Mouse (Mus musculus) liver, embryonic 13.5 days (tissue): ENCODE measurements around the gene Klf16. TPM values are rescaled to one million over a fixed set of nuclear protein-coding genes. Genes with fewer than 3 reads are reported as not detected.

Experiments
- ATAC-seq: fragments of 200-750 bp; cut with Nextera tagmentation; 2 replicates; pipeline ENCODE4 v1.8.0; 2017; ENCODE audit warnings: low read depth, mild to moderate bottlenecking, moderate number of reproducible peaks, moderate library complexity
- DNase-seq: peaks from one replicate; pipeline ENCODE4 v3.0.0; 2022
- H3K27ac ChIP-seq: fragments of 300-500 bp; sonication (generic); 2 replicates; pipeline ENCODE4 v1.5.1; 2015; ENCODE audit warnings: moderate library complexity, mild to moderate bottlenecking, inconsistent platforms
- H3K27me3 ChIP-seq: fragments of 300-500 bp; sonication (generic); 2 replicates; pipeline ENCODE4 v1.6.1; 2015; ENCODE audit warnings: mild to moderate bottlenecking, inconsistent platforms
- H3K36me3 ChIP-seq: fragments of 300-500 bp; sonication (generic); 2 replicates; pipeline ENCODE4 v1.6.1; 2015; ENCODE audit warnings: mild to moderate bottlenecking, inconsistent platforms
- H3K4me1 ChIP-seq: fragments of 300-500 bp; sonication (generic); replicated peaks from 2 replicates; pipeline ENCODE4 v1.6.1; 2015; ENCODE audit warnings: inconsistent platforms
- H3K4me2 ChIP-seq: fragments of 300-500 bp; sonication (generic); 2 replicates; pipeline ENCODE4 v1.6.1; 2015; ENCODE audit warnings: inconsistent platforms, mild to moderate bottlenecking, moderate library complexity
- H3K4me3 ChIP-seq: fragments of 300-500 bp; sonication (generic); replicated peaks from 2 replicates; pipeline ENCODE4 v1.5.1; 2015; ENCODE audit warnings: mild to moderate bottlenecking, inconsistent platforms
- H3K9ac ChIP-seq: fragments of 300-500 bp; sonication (generic); 2 replicates; pipeline ENCODE4 v1.6.1; 2015; ENCODE audit warnings: mild to moderate bottlenecking, inconsistent platforms
- H3K9me3 ChIP-seq: fragments of 300-500 bp; sonication (generic); replicated peaks from 2 replicates; pipeline ENCODE4 v1.6.1; 2016; ENCODE audit warnings: inconsistent platforms
- WGBS: fragments of 180-500 bp; shearing (Covaris S2); methylation state at CpG from one replicate; pipeline ENCODE4 v1.1.7; 2015; ENCODE audit not compliant: insufficient replicate concordance; 5-methylcytosine and 5-hydroxymethylcytosine counted together
- polyA plus RNA-seq: library from polyadenylated mRNA; unstranded; fragments of >200 nt; fragmentation: Nextera tagmentation; extraction: Ambion mirVana; gene quantifications from 2 replicates; pipeline ENCODE4 v1.2.1, GENCODE M21; 2015

Gene Klf16
- polyA plus RNA-seq, 1 experiment from 2014 or later: 14.1 TPM

- Histone ChIP-seq H3K36me3 (peaks cover 24% of the 10 kb centered on the region), H3K27ac (peak overlapping the region; percentile 98), H3K9ac (peak overlapping the region; percentile 72), H3K27me3 (no peaks in the 10 kb centered on the region), H3K9me3 (no peaks in the 10 kb centered on the region), H3K4me1 (peaks cover 71% of the 10 kb centered on the region), H3K4me3 (peak overlapping the region; percentile 41), H3K4me2 (peak overlapping the region; percentile 77)
- DNase-seq (peak; percentile 84), ATAC-seq (peak; percentile 93)
- 14% methylated on average over 8 of the region's 8 CpGs for WGBS
Measured at GRCm38 (mm10) chr10:80553575-80553974, 23.5 kb downstream of the Klf16 start.

DNA sequence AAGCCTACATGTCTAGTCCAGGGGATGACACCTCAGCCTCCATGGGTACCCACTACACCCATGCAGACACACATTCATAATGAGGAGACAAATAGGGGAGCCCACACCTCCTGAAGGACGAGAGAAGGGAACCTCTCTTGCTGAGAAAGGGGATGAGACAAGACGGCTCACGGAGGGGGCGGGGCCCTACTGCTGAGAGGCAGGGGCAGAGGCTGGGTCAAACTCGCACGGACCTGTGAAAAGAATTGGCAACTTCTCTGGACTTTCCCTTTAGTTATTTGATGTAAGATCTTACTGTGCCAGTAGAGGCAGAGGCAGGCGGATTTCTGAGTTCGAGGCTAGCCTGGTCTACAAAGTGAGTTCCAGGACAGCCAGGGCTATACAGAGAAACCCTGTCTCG lies 24.8 kb downstream of the Klf16 start:
- peaks cover 71% of the 10 kb centered on the region for H3K4me1 ChIP-seq
- H3K9me3 ChIP-seq: no peaks in the 10 kb centered on the region
- no peak for ATAC-seq
- peak overlapping the region; percentile 72 for H3K9ac ChIP-seq
- 61% methylated on average over 9 of the region's 9 CpGs for WGBS
- no peak overlapping the region for H3K4me3 ChIP-seq
- H3K27me3 ChIP-seq: no peaks in the 10 kb centered on the region
- DNase-seq: no peak
- H3K27ac ChIP-seq: peak overlapping the region; percentile 98
- no peak overlapping the region for H3K4me2 ChIP-seq
- peaks cover 36% of the 10 kb centered on the region for H3K36me3 ChIP-seq

DNA sequence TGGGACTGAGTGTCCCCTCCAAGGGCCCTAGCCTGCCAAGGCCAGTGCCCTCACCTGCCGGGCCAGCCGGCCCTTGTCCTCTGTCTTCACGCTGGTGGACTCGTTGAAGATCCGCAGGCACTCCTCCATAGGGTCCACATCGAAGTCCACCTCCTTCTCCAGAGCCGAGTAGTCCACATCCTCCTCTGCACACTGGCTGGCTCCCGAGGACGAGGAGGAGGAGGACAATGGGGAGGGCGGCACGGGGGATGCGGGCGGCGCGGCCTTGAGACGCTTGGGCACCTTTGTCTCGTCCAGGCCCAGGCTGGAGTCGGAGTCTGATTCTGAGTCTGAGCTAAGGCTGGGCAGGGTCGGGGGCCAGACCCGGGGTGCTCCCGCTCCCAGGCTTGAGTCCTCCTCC lies 27.8 kb downstream of the Klf16 start:
- 87% methylated on average over 21 of the region's 21 CpGs for WGBS

DNA sequence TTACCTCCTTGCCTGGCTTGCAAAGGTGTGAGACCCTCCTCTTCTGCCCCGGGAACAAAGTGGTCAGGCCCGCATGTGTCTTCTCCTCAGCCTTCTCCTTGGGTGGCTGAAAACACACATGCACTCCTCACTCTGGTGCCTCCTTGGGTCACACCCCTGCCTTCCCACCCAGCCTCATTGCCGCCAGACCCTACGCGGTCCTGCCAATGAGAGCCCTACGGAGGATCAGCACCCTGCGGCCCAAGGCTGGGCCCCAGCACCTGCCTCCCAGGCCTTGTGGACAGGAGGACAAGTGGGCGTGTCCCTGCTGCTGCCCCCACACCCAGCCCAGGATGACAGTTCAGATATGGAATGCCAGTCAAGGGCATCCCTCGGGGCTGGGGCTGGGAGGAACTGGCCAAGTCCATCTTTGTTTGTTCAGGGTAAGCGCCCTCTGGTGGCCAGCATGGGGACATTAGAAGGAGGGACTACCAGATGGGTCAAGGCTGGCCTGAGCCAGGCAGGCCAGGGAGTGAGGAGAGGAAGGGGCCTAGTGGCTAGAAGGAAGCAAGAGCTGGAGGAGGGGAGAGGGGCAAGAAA lies 28.6 kb downstream of the Klf16 start:
- WGBS: 66% methylated on average over 10 of the region's 10 CpGs
- Histone ChIP-seq H3K4me3 (no peak overlapping the region), H3K4me1 (peaks cover 60% of the 10 kb centered on the region), H3K9ac (0 out of 2 replicates have a peak overlapping the region, but pooled peaks have one; percentile 60), H3K9me3 (no peaks in the 10 kb centered on the region), H3K27me3 (no peaks in the 10 kb centered on the region), H3K27ac (peak overlapping the region; percentile 90), H3K36me3 (peaks cover 75% of the 10 kb centered on the region), H3K4me2 (no peak overlapping the region)
- ATAC-seq (0 out of 2 replicates have a peak, but pooled peaks have one; percentile 6), DNase-seq (no peak)

More for the DNA sequence above, 27.8 kb downstream of the Klf16 start:
- ATAC-seq (no peak), DNase-seq (no peak)
- H3K36me3 ChIP-seq: peaks cover 67% of the 10 kb centered on the region
- H3K4me3 ChIP-seq: no peak overlapping the region
- no peaks in the 10 kb centered on the region for H3K27me3 ChIP-seq
- H3K4me1 ChIP-seq: peaks cover 67% of the 10 kb centered on the region
- no peak overlapping the region for H3K27ac ChIP-seq
- H3K9me3 ChIP-seq: no peaks in the 10 kb centered on the region
- H3K9ac ChIP-seq: no peak overlapping the region
- H3K4me2 ChIP-seq: no peak overlapping the region

DNA sequence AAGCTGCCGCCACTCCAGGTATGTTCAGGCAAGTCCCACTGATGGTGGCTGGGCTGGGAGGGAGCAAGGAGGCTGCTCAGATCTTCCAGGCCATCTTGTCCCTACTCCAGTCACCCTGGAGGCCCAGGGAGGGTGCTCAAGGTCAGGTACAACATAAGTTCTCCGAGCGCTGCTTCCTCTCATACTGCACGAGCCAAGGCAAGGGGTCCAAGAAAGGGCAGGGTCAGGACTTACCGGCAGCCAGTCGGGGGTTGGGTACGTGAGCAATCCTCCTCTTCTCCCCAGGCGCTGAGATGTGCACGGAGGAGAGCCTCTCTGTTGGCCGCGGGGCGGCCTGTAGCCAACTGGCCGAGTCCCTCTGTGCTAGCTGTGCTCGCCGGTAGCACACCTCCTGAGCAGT lies 29.6 kb downstream of the Klf16 start:
- Histone ChIP-seq H3K9ac (peak overlapping the region; percentile 60), H3K4me2 (peak overlapping the region; percentile 54), H3K9me3 (no peaks in the 10 kb centered on the region), H3K4me1 (peaks cover 50% of the 10 kb centered on the region), H3K27me3 (no peaks in the 10 kb centered on the region), H3K36me3 (peaks cover 85% of the 10 kb centered on the region), H3K27ac (peak overlapping the region; percentile 90), H3K4me3 (0 out of 2 replicates have a peak overlapping the region, but pooled peaks have one; percentile 8)
- 87% methylated on average over 15 of the region's 15 CpGs for WGBS
- ATAC-seq (no peak), DNase-seq (no peak)

GRCm38 (mm10) chr10:80546945-80547344 lies 30.2 kb downstream of the Klf16 start:
- H3K4me2 ChIP-seq: peak overlapping the region; percentile 54
- peaks cover 44% of the 10 kb centered on the region for H3K4me1 ChIP-seq
- peak overlapping the region; percentile 60 for H3K9ac ChIP-seq
- H3K27me3 ChIP-seq: no peaks in the 10 kb centered on the region
- 46% methylated on average over 4 of the region's 4 CpGs for WGBS
- ATAC-seq (peak; percentile 85), DNase-seq (peak; percentile 57)
- peak overlapping the region; percentile 90 for H3K27ac ChIP-seq
- H3K4me3 ChIP-seq: 0 out of 2 replicates have a peak overlapping the region, but pooled peaks have one; percentile 8
- no peaks in the 10 kb centered on the region for H3K9me3 ChIP-seq
- peaks cover 91% of the 10 kb centered on the region for H3K36me3 ChIP-seq

GRCm38 (mm10) chr10:80545590-80545989 lies 31.5 kb downstream of the Klf16 start:
- ATAC-seq (no peak), DNase-seq (no peak)
- no peak overlapping the region for H3K4me3 ChIP-seq
- H3K36me3 ChIP-seq: peaks cover 98% of the 10 kb centered on the region
- H3K27me3 ChIP-seq: no peaks in the 10 kb centered on the region
- no peak overlapping the region for H3K4me2 ChIP-seq
- H3K27ac ChIP-seq: no peak overlapping the region; the same call in 1 of the 2 replicates
- no peak overlapping the region for H3K9ac ChIP-seq
- no peaks in the 10 kb centered on the region for H3K9me3 ChIP-seq
- peaks cover 40% of the 10 kb centered on the region for H3K4me1 ChIP-seq
- 84% methylated on average over 8 of the region's 8 CpGs for WGBS

DNA sequence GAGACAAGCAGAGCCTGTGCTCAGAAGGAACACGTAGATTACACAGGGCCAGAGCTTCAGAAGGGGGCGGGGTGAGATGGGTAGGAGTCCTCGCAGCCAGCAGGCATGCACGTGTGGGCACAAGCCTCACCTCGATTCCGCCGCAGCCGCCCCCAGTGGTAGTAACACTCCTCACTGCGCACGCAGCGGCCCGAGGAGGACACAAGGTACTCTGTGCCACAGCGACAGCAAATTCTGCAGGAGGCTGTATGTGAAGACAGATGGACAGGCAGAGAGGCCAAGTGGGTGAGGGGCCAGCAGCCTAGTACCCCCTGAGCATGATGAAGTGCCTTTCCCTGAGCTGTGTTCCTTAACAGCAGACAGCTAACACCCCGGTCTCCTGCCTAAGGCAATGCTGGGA lies 33.2 kb downstream of the Klf16 start:
- DNase-seq: no peak
- Histone ChIP-seq H3K27ac (no peak overlapping the region), H3K36me3 (peaks cover 81% of the 10 kb centered on the region), H3K27me3 (no peaks in the 10 kb centered on the region), H3K9me3 (no peaks in the 10 kb centered on the region), H3K4me3 (no peak overlapping the region), H3K9ac (no peak overlapping the region), H3K4me1 (peaks cover 51% of the 10 kb centered on the region), H3K4me2 (no peak overlapping the region)
- ATAC-seq: no peak
- WGBS: 93% methylated on average over 14 of the region's 14 CpGs

DNA sequence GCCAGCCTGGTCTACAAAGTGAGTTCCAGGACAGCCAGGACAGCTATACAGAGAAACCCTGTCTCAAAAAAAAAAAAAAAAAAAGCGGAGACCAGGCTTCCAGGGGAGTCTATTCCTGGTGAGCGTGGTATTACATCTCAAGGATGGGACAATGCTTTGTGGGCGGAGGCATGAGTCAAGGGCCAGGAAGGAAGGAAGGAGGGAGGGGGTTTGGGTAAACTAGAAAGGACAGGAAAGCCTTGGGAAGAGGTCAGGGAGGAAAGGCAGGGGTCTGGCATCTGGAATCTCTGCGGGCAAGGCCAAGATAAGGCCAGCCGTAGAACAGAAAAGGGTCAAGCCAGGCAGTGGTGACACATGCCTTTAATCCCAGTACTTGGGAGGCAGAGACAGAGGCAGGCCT lies 37.6 kb downstream of the Klf16 start:
- 15% methylated on average over 5 of the region's 5 CpGs for WGBS
- peak overlapping the region; percentile 69 for H3K4me2 ChIP-seq
- no peaks in the 10 kb centered on the region for H3K9me3 ChIP-seq
- H3K4me3 ChIP-seq: 0 out of 2 replicates have a peak overlapping the region, but pooled peaks have one; percentile 11
- peak overlapping the region; percentile 68 for H3K27ac ChIP-seq
- no peak for DNase-seq
- H3K9ac ChIP-seq: peak overlapping the region; percentile 36
- peaks cover 55% of the 10 kb centered on the region for H3K4me1 ChIP-seq
- ATAC-seq: no peak
- peaks cover 37% of the 10 kb centered on the region for H3K36me3 ChIP-seq
- peaks cover 18% of the 10 kb centered on the region for H3K27me3 ChIP-seq

GRCm38 (mm10) chr10:80538710-80539394 lies 38.3 kb downstream of the Klf16 start, which contains the start of gene Atp8b3:
Gene Atp8b3 (minus strand): TSS chr10:80539124.
- Histone ChIP-seq H3K27me3 (peaks cover 18% of the 10 kb centered on the region), H3K27ac (peak within 1 kb of the TSS; percentile 68), H3K9ac (peak within 1 kb of the TSS; percentile 72), H3K4me1 (peaks cover 61% of the 10 kb centered on the region), H3K9me3 (no peaks in the 10 kb centered on the region), H3K36me3 (peaks cover 31% of the 10 kb centered on the region), H3K4me3 (peak within 1 kb of the TSS; percentile 43), H3K4me2 (peak within 1 kb of the TSS; percentile 69)
- WGBS: 3% methylated on average over 30 of the region's 30 CpGs
- DNase-seq (peak; percentile 99), ATAC-seq (peak; percentile 94)

DNA sequence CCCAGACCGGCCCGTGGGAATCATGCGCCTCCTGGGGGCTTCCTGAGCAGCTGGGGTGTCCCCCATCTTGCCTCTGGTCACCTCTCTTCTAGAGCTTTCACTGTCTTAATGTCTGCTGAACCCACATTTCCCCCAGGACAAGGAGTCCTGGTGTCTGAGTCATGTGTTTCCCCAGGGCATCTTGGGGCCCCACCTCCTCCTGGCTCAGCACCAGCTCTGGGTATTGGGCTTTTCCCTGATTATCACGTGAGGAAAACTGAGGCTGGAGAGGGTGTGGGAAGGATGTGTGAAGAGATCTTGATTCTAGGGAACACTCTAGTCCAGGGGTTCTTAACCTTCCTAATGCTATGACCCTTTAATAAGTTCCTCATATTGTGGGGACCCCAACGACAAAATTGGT lies 38.9 kb downstream of the Klf16 start:
- ATAC-seq: no peak
- peaks cover 68% of the 10 kb centered on the region for H3K4me1 ChIP-seq
- H3K9ac ChIP-seq: no peak overlapping the region
- H3K9me3 ChIP-seq: no peaks in the 10 kb centered on the region
- H3K4me3 ChIP-seq: peak overlapping the region; percentile 43; the same call in 1 of the 2 replicates
- no peak for DNase-seq
- H3K27ac ChIP-seq: peak overlapping the region; percentile 29; the same call in 1 of the 2 replicates
- peaks cover 18% of the 10 kb centered on the region for H3K27me3 ChIP-seq
- H3K36me3 ChIP-seq: peaks cover 24% of the 10 kb centered on the region
- peak overlapping the region; percentile 69 for H3K4me2 ChIP-seq
- 55% methylated on average over 5 of the region's 5 CpGs for WGBS
